Mouse (Mus musculus) erythroblast, embryonic 14.5 days (primary cell): Measurements from ENCODE around the gene Dlgap1. TPM values are rescaled to one million over a fixed set of nuclear protein-coding genes. Genes with fewer than 3 reads are reported as not detected.

ENCODE experiments used
- H3K27me3 ChIP-seq: 2 replicates; pipeline ENCODE4 v1.6.1; 2012; ENCODE audit warnings: inconsistent platforms; ENCODE audit not compliant: control insufficient read depth
- H3K36me3 ChIP-seq: 2 replicates; pipeline ENCODE4 v1.6.1; 2012; ENCODE audit warnings: mild to moderate bottlenecking, inconsistent platforms; ENCODE audit not compliant: control insufficient read depth
- H3K4me1 ChIP-seq: 2 replicates; pipeline ENCODE4 v1.6.1; 2012; ENCODE audit warnings: inconsistent platforms; ENCODE audit not compliant: control insufficient read depth
- H3K4me3 ChIP-seq: replicated peaks from 2 replicates; pipeline ENCODE3; 2012; ENCODE audit warnings: moderate library complexity, mild to moderate bottlenecking, inconsistent platforms
- H3K9me3 ChIP-seq: 2 replicates; pipeline ENCODE4 v1.6.1; 2012; ENCODE audit warnings: low read length, inconsistent platforms, mixed read lengths; ENCODE audit not compliant: control insufficient read depth
- GATA1 ChIP-seq: IDR thresholded peaks from 2 replicates; pipeline ENCODE4 v1.6.1; 2012; ENCODE audit warnings: low read length, inconsistent platforms, mixed read lengths
- TAL1 ChIP-seq: IDR thresholded peaks from 3 replicates; pipeline ENCODE4 v1.6.1; 2012; ENCODE audit warnings: low read length, inconsistent platforms, mixed read lengths
- polyA plus RNA-seq: library from polyadenylated mRNA; stranded (reverse); fragments of >175 nt; gene quantifications from 2 replicates; pipeline ENCODE4 v1.2.3, GENCODE M21; 2012

Dlgap1 gene
- polyA plus RNA-seq, 1 experiment, result not detected

GRCm38 (mm10) chr17:70590506-70590905 is 621.6 kb downstream of the Dlgap1 start:
- no peaks in the 10 kb centered on the region for H3K27me3 ChIP-seq
- no peak for TF ChIP-seq GATA1
- H3K4me3 ChIP-seq, result no peak overlapping the region
- H3K4me1 ChIP-seq, result no peaks in the 10 kb centered on the region
- no peaks in the 10 kb centered on the region for H3K36me3 ChIP-seq
- H3K9me3 ChIP-seq, result peaks cover 5% of the 10 kb centered on the region

DNA sequence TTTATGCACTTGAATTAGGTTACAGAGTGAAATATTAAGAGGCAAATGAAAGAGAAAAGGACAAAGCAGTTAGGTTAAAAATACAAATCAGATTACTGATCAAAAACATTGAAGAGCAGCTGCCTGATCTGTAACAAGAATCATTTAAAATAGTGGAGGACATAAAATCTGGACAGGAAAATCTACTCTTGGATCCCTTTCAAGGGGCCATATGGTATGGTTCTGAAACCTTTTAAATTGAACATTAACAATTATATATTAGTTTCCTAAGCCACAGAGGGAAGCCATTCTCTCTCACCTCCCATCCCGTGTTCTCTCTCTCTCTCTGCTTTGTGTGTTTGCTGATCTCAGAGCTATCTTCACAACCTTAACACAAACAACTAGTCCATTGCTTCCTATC is 625.4 kb downstream of the Dlgap1 start:
- H3K36me3 ChIP-seq, result no peaks in the 10 kb centered on the region
- H3K4me3 ChIP-seq, result no peak overlapping the region
- H3K27me3 ChIP-seq, result no peaks in the 10 kb centered on the region
- TF ChIP-seq TAL1 (no peak), GATA1 (no peak)
- no peaks in the 10 kb centered on the region for H3K4me1 ChIP-seq
- H3K9me3 ChIP-seq, result peaks cover 3% of the 10 kb centered on the region

GRCm38 (mm10) chr17:70596326-70596725 is 627.5 kb downstream of the Dlgap1 start:
- no peaks in the 10 kb centered on the region for H3K27me3 ChIP-seq
- H3K4me3 ChIP-seq, result no peak overlapping the region
- no peaks in the 10 kb centered on the region for H3K36me3 ChIP-seq
- H3K4me1 ChIP-seq, result no peaks in the 10 kb centered on the region
- H3K9me3 ChIP-seq, result peaks cover 3% of the 10 kb centered on the region
- no peak for TF ChIP-seq TAL1
- no peak for TF ChIP-seq GATA1

DNA sequence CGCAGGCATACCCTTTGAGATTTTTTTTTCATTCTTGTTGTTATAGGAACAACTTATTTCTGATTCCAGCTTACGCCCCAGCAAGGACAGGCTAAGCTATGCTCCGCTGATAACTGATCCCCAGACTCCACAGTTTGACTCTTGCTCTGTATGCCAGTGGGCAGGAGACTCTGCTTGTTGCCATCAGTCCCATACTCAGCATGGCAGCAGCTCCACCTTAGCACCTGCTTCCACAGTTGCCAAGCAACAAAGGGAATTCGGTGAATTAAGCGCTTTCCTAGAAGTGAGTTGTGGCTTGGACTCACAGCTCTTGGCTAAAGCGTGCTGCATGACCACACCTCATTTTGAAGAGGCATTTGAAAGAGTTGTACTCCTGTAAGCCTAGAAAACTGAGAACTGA is 631.6 kb downstream of the Dlgap1 start:
- no peak for TF ChIP-seq TAL1
- no peak for TF ChIP-seq GATA1
- Histone ChIP-seq H3K9me3 (no peaks in the 10 kb centered on the region), H3K4me1 (no peaks in the 10 kb centered on the region), H3K4me3 (no peak overlapping the region), H3K27me3 (no peaks in the 10 kb centered on the region), H3K36me3 (no peaks in the 10 kb centered on the region)

- no peaks in the 10 kb centered on the region for H3K4me1 ChIP-seq
- H3K36me3 ChIP-seq, result no peaks in the 10 kb centered on the region
- no peaks in the 10 kb centered on the region for H3K9me3 ChIP-seq
- TF ChIP-seq GATA1 (no peak), TAL1 (no peak)
- no peaks in the 10 kb centered on the region for H3K27me3 ChIP-seq
- H3K4me3 ChIP-seq, result no peak overlapping the region
Observed at GRCm38 (mm10) chr17:70602051-70602450, 633.2 kb downstream of the Dlgap1 start.

- Histone ChIP-seq H3K27me3 (no peaks in the 10 kb centered on the region), H3K9me3 (no peaks in the 10 kb centered on the region; the same call in 1 of the 2 replicates), H3K4me3 (no peak overlapping the region), H3K36me3 (no peaks in the 10 kb centered on the region), H3K4me1 (no peaks in the 10 kb centered on the region)
- TF ChIP-seq GATA1 (no peak), TAL1 (no peak)
Observed at GRCm38 (mm10) chr17:70605659-70606058, 636.8 kb downstream of the Dlgap1 start.

DNA sequence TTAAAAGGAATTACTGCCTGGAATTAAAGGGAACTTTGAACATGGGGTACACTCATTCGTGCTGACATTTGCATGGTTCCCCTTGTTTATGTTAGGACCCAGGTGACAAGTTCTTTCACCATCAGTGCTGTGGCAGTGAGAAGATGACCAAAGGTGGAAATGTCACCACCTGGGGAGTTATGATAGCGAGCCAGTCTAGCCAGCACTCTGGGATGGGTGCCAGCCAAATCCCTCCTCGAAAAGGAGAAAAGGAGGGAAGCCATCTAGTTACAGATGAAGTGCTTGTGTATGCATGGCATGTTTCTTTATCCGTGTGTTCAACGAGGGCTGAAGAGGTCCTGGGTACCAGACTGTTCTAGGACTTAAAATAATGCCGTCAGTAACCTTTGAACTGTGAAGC is 643.3 kb downstream of the Dlgap1 start:
- no peaks in the 10 kb centered on the region for H3K4me1 ChIP-seq
- TF ChIP-seq GATA1, result no peak
- no peak for TF ChIP-seq TAL1
- H3K4me3 ChIP-seq, result no peak overlapping the region
- H3K36me3 ChIP-seq, result no peaks in the 10 kb centered on the region
- H3K27me3 ChIP-seq, result no peaks in the 10 kb centered on the region
- H3K9me3 ChIP-seq, result no peaks in the 10 kb centered on the region; the same call in 1 of the 2 replicates

GRCm38 (mm10) chr17:70613897-70614296 is 645.0 kb downstream of the Dlgap1 start:
- Histone ChIP-seq H3K27me3 (no peaks in the 10 kb centered on the region), H3K36me3 (no peaks in the 10 kb centered on the region), H3K4me3 (no peak overlapping the region), H3K4me1 (no peaks in the 10 kb centered on the region), H3K9me3 (no peaks in the 10 kb centered on the region; the same call in 1 of the 2 replicates)
- TF ChIP-seq TAL1 (no peak), GATA1 (no peak)

DNA sequence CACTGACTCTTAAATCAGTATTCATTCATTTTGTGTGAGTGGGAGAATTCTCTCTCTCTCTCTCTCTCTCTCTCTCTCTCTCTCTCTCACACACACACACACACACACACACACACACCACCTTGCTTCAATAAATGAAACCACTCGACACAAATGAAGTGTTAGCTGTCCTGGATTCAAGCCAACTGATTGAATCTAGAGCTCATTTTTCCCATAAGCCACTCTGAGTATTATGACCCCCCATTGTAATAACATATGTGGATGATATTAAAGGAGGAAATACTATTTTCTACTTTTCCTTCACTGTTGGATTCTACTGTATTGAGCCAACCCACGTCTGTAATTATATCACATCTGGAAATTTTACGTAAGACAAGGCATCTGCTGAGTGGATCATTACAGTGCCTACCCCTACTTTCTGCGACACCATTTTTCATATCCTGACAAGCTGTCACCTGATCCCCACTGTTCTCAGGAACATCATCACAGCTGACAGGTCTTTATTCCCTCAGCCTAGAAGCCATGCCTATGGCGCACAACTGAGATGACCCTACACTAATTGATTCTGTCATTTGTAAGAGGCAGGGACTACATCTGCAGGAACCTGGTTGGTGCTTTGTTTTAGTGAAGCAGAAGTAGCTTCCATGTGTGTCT is 645.7 kb downstream of the Dlgap1 start:
- H3K36me3 ChIP-seq, result no peaks in the 10 kb centered on the region
- no peaks in the 10 kb centered on the region; the same call in 1 of the 2 replicates for H3K9me3 ChIP-seq
- TF ChIP-seq GATA1, result no peak
- no peak for TF ChIP-seq TAL1
- H3K4me3 ChIP-seq, result no peak overlapping the region
- H3K4me1 ChIP-seq, result no peaks in the 10 kb centered on the region
- no peaks in the 10 kb centered on the region for H3K27me3 ChIP-seq

- no peak overlapping the region for H3K4me3 ChIP-seq
- peaks cover 21% of the 10 kb centered on the region for H3K9me3 ChIP-seq
- H3K4me1 ChIP-seq, result no peaks in the 10 kb centered on the region
- no peaks in the 10 kb centered on the region for H3K36me3 ChIP-seq
- TF ChIP-seq TAL1 (no peak), GATA1 (no peak)
- no peaks in the 10 kb centered on the region for H3K27me3 ChIP-seq
Observed at GRCm38 (mm10) chr17:70622493-70622892, 653.6 kb downstream of the Dlgap1 start.
